Mouse (Mus musculus) erythroid progenitor cell, adult 5-6 weeks (primary cell): Measurements from ENCODE around the gene Wdr3. TPM values are rescaled to one million over a fixed set of nuclear protein-coding genes. Genes with fewer than 3 reads are reported as not detected.

Source experiments
- total RNA-seq, 2 experiments: library from RNA; stranded (forward) in 1 of 2; stranded (reverse) in 1 of 2; fragments of 150-400 nt in 1 of 2; fragments of 186-747, 209-891 nt in 1 of 2; gene quantifications; 2 replicates each; pipeline versions ENCODE4 v1.2.3 to v1.2.4; 2015 to 2017; ENCODE audit warnings: low replicate concordance in 2 of 2

Wdr3 gene
- total RNA-seq, 2 experiments from 2014 or later, result 7.5 to 14.5 TPM

Other genes starting within 250 kb of the Wdr3 start
- gene Gdap2, start within 50 bp of the Wdr3 start, total RNA-seq (2015; ENCODE audit: low replicate concordance), result 16.6 and 32.7 TPM in 2 replicates
- 9.8 and 20.7 TPM in 2 replicates for gene Gdap2, start within 50 bp of the Wdr3 start, total RNA-seq (2017; ENCODE audit: low replicate concordance)